ENCODE assay signal across 14 mouse cellular contexts in genomic region chrX:119927852-119928251, GRCm38 (mm10). TPM values are rescaled to one million over a fixed set of nuclear protein-coding genes. Genes with fewer than 3 reads are reported as not detected.
DNase-seq lines count a peak whose midpoint lies in the region; ATAC-seq lines count a peak whose summit lies in the region.
"Had no signal": no experiment of that assay in that cellular context is flagged by ENCODE, and none has a peak within 500 bp of the region (broad histone marks: within the 10 kb centered on the region; RNA-seq: fewer than 3 reads in every experiment).

No protein-coding gene starts in this region.

- H3K27ac ChIP-seq in midbrain, embryonic 12.5 days (replicated peaks): peak overlapping the region; percentile 87; the same call in 1 of the 2 replicates

- H3K4me2 ChIP-seq in midbrain, embryonic 12.5 days (replicated peaks): peak overlapping the region; percentile 47

- no peak overlapping the region for H3K4me3 ChIP-seq in midbrain, embryonic 12.5 days
- H3K4me3 ChIP-seq: myocyte had no signal

- H3K27me3 ChIP-seq in midbrain, embryonic 12.5 days: no peaks in the 10 kb centered on the region

- H3K9me3 ChIP-seq in midbrain, embryonic 12.5 days: no peaks in the 10 kb centered on the region

- no peaks in the 10 kb centered on the region for H3K4me1 ChIP-seq in midbrain, embryonic 12.5 days

- peak; percentile 41; the same call in 1 of the 2 replicates for ATAC-seq in midbrain, embryonic 12.5 days (ENCODE audit: low FRiP score, low read depth)

- WGBS in midbrain, embryonic 12.5 days: 61% methylated on average over 5 of the region's 5 CpGs

- no peak overlapping the region for H3K9ac ChIP-seq in midbrain, embryonic 12.5 days (replicated peaks)

- no peaks in the 10 kb centered on the region for H3K36me3 ChIP-seq in midbrain, embryonic 12.5 days

- peak; percentile 4 for DNase-seq in cerebellum, adult 9-11 months
- no peak for DNase-seq in cerebellum, adult 9-10 months
- peak; percentile 0 for DNase-seq in right cerebral cortex, adult 18-20 months
- DNase-seq in right cerebral cortex, adult 2 months (ENCODE audit: low spot score in 2 of 2): no peak
- no peak for DNase-seq in adrenal gland, postnatal 10 days
- no peak for DNase-seq in kidney, postnatal 4 days
- no peak for DNase-seq in ovary, postnatal 10 days (ENCODE audit: low spot score)
- DNase-seq: heart, adult 18-20 months; kidney, adult 2 months; spleen, adult 18-20 months had no signal

RNA-seq across cellular contexts. Expression of gene Pabpc5, which starts 0.9 kb away (rescaled TPM):
- polyA plus RNA-seq in midbrain, embryonic 12.5 days (2016; fragmentation: Nextera tagmentation; extraction: Ambion mirVana): 0.34 and 0.67 TPM in 2 replicates
- under 1 TPM; 0.60 to 0.70 TPM for total RNA-seq in adrenal gland, postnatal 10 days (2021)
- total RNA-seq: MEL had no signal
- polyA plus RNA-seq: kidney, adult 2 months; liver, embryonic 16.5 days; myocyte had no signal

Comparison
In these comparisons a context has a peak if more than half of its experiments do, and no peak if none do; other contexts are left out.
1. DNase-seq: peak in cerebellum, adult 9-11 months (single experiment) and right cerebral cortex, adult 18-20 months (single experiment); none in cerebellum, adult 9-10 months (single experiment), right cerebral cortex, adult 2 months (0 of 2), adrenal gland, postnatal 10 days (single experiment), kidney, postnatal 4 days (0 of 2) and ovary, postnatal 10 days (single experiment).